Mouse (Mus musculus) hindbrain, embryonic 13.5 days (tissue): Measurements from ENCODE around the gene Vasn. TPM values are rescaled to one million over a fixed set of nuclear protein-coding genes. Genes with fewer than 3 reads are reported as not detected.
A peak's percentile ranks its signal among the peaks of the same experiment; 100 is the strongest.
"Not testable (repeated sequence)": the region's sequence is repeated elsewhere in the genome, so short reads cannot be mapped to it uniquely, and the experiment has no call there.

ENCODE experiments used
- ATAC-seq: fragments of 200-750 bp; cut with Nextera tagmentation; 2 replicates; pipeline ENCODE4 v1.8.0; 2017; ENCODE audit warnings: moderate TSS enrichment; ENCODE audit not compliant: low FRiP score
- H3K27ac ChIP-seq: fragments of 300-500 bp; sonication (generic); 2 replicates; pipeline ENCODE4 v1.5.1; 2015; ENCODE audit warnings: inconsistent platforms, mild to moderate bottlenecking, moderate library complexity
- H3K27me3 ChIP-seq: fragments of 300-500 bp; sonication (generic); 2 replicates; pipeline ENCODE4 v1.6.1; 2015; ENCODE audit warnings: mild to moderate bottlenecking, inconsistent platforms
- H3K36me3 ChIP-seq: fragments of 300-500 bp; sonication (generic); 2 replicates; pipeline ENCODE4 v1.6.1; 2015; ENCODE audit warnings: mild to moderate bottlenecking, inconsistent platforms
- H3K4me1 ChIP-seq: fragments of 300-500 bp; sonication (generic); replicated peaks from 2 replicates; pipeline ENCODE4 v1.6.1; 2015; ENCODE audit warnings: inconsistent platforms
- H3K4me2 ChIP-seq: fragments of 300-500 bp; sonication (generic); 2 replicates; pipeline ENCODE4 v1.6.1; 2015; ENCODE audit warnings: inconsistent platforms, mild to moderate bottlenecking, moderate library complexity
- H3K4me3 ChIP-seq: fragments of 300-500 bp; sonication (generic); 2 replicates; pipeline ENCODE4 v1.5.1; 2015; ENCODE audit warnings: mild to moderate bottlenecking, inconsistent platforms
- H3K9ac ChIP-seq: fragments of 300-500 bp; sonication (generic); 2 replicates; pipeline ENCODE4 v1.6.1; 2015; ENCODE audit warnings: mild to moderate bottlenecking, inconsistent platforms
- H3K9me3 ChIP-seq: fragments of 300-500 bp; sonication (generic); 2 replicates; pipeline ENCODE4 v1.6.1; 2016; ENCODE audit warnings: inconsistent platforms
- WGBS: fragments of 180-500 bp; shearing (Covaris S2); methylation state at CpG from one replicate; pipeline ENCODE4 v1.1.7; 2015; 5-methylcytosine and 5-hydroxymethylcytosine counted together
- polyA plus RNA-seq: library from polyadenylated mRNA; unstranded; fragments of >200 nt; fragmentation: Nextera tagmentation; extraction: Ambion mirVana; gene quantifications from 2 replicates; pipeline ENCODE4 v1.2.1, GENCODE M21; 2015

Gene Vasn
- polyA plus RNA-seq, 1 experiment from 2014 or later = 6.3 TPM

DNA sequence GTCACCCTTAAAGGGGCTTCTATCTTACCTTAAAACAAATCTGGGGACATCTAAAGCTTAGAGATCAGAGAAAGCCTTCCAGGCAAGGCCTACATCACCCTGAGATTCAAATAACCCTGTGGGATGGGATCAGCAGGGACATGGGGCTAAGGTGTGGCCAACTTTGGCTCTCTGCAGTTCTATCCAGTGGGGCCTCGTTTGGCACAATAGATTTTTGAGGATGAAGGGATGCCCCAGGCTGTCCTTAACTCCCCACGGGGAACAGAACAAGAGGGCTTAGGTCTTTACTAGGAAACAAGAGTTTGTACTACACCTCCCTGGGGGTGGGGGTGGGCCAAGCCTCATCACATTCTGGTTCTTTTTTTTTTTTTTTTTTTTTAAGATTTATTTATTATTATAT lies 19.6 kb downstream of the Vasn start:
- Histone ChIP-seq H3K27me3 (no peaks in the 10 kb centered on the region), H3K36me3 (peaks cover 47% of the 10 kb centered on the region), H3K27ac (peak overlapping the region; percentile 40), H3K9ac (0 out of 2 replicates have a peak overlapping the region, but pooled peaks have one; percentile 11), H3K4me2 (no peak overlapping the region), H3K4me3 (no peak overlapping the region), H3K9me3 (no peaks in the 10 kb centered on the region), H3K4me1 (peaks cover 18% of the 10 kb centered on the region)
- 31% methylated on average over 2 of the region's 2 CpGs for WGBS
- ATAC-seq = no peak

- Histone ChIP-seq H3K36me3 (peaks cover 39% of the 10 kb centered on the region), H3K27ac (no peak overlapping the region), H3K9me3 (no peaks in the 10 kb centered on the region), H3K4me1 (peaks cover 9% of the 10 kb centered on the region), H3K4me2 (no peak overlapping the region), H3K9ac (no peak overlapping the region), H3K27me3 (no peaks in the 10 kb centered on the region), H3K4me3 (no peak overlapping the region)
- WGBS = 87% methylated on average over 2 of the region's 2 CpGs
- no peak for ATAC-seq
Measured at GRCm38 (mm10) chr16:4661605-4662004, 21.9 kb downstream of the Vasn start.

DNA sequence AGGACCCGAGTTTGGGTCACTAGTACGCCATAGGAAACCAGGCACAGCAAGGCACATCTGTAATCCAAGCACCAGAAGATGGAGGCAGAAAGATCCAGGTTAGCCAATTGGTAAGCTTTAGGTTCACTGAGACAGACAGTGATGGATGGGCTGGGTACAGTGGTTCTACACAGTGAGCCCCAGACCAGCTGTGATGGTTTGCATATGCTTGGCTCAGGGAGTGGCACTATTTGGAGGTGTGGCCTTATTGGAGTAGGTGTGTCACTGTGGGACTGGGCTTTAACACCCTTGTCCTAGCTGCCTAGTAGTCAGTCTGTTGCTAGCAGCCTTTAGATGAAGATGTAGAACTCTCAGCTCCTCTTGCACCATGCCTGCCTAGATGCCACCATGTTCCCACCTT lies 24.1 kb downstream of the Vasn start:
- WGBS = 92% methylated on average over 2 of the region's 2 CpGs
- Histone ChIP-seq H3K4me1 (peaks cover 6% of the 10 kb centered on the region), H3K4me3 (no peak overlapping the region), H3K9me3 (no peaks in the 10 kb centered on the region), H3K4me2 (no peak overlapping the region), H3K36me3 (peaks cover 58% of the 10 kb centered on the region), H3K9ac (no peak overlapping the region), H3K27ac (no peak overlapping the region), H3K27me3 (no peaks in the 10 kb centered on the region)
- ATAC-seq = no peak

DNA sequence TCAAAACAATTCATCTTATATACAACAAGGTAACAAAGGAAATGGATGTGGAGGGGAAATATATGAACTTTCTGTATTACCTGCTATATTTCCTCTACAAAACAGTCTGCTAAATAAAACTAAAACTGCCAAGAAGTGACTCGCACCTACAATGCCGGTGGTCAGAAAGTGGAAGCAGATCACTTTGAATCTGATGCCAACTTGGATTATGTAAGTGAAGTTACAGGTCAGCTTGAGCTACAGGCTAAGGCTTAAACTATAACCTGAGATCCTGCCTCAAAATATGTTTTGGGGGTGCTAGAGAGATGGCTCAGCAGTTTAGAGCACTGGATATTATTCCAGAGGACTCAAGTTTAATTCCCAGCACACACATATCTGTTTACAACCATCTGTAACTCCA lies 26.0 kb downstream of the Vasn start:
- no peaks in the 10 kb centered on the region for H3K27me3 ChIP-seq
- H3K9me3 ChIP-seq = no peaks in the 10 kb centered on the region
- peaks cover 70% of the 10 kb centered on the region for H3K36me3 ChIP-seq
- no peaks in the 10 kb centered on the region for H3K4me1 ChIP-seq
- 95% methylated on average over 2 of the region's 2 CpGs for WGBS
- H3K4me2 ChIP-seq = no peak overlapping the region
- H3K27ac ChIP-seq = no peak overlapping the region
- ATAC-seq = no peak
- no peak overlapping the region for H3K9ac ChIP-seq
- H3K4me3 ChIP-seq = no peak overlapping the region

- H3K9ac ChIP-seq = no peak overlapping the region
- WGBS = 29% methylated on average over 3 of the region's 3 CpGs
Measured at GRCm38 (mm10) chr16:4667190-4667808, 27.6 kb downstream of the Vasn start.

DNA sequence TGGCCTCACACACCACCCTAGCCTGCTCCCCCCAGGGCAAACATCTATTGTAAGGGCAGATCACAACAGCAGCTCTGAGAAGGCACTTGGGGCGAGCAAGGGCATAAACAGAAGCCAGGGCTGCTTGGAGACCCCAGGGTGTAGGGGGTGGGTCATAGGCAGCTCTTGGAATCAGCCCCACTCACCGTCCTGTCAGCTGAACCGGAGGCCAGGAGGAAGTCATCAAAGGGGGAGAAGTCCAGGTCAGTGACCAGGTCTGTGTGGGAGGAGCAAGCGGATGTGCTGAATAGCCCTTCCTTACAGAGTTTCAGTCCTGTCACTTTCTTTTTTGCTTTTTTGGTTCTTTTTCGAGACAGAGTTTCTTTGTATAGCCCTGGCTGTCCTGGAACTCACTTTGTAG lies 30.6 kb downstream of the Vasn start:
- peaks cover 59% of the 10 kb centered on the region for H3K36me3 ChIP-seq
- no peaks in the 10 kb centered on the region for H3K27me3 ChIP-seq
- no peak overlapping the region for H3K27ac ChIP-seq
- 78% methylated on average over 5 of the region's 5 CpGs for WGBS
- ATAC-seq = no peak
- no peak overlapping the region for H3K4me2 ChIP-seq
- H3K4me3 ChIP-seq = no peak overlapping the region
- H3K9ac ChIP-seq = no peak overlapping the region
- no peaks in the 10 kb centered on the region for H3K9me3 ChIP-seq
- no peaks in the 10 kb centered on the region for H3K4me1 ChIP-seq

More at GRCm38 (mm10) chr16:4667190-4667808, 27.6 kb downstream of the Vasn start:
- no peaks in the 10 kb centered on the region for H3K27me3 ChIP-seq
- H3K4me3 ChIP-seq = no peak overlapping the region
- no peak overlapping the region for H3K4me2 ChIP-seq
- H3K36me3 ChIP-seq = peaks cover 65% of the 10 kb centered on the region
- no peaks in the 10 kb centered on the region for H3K4me1 ChIP-seq
- H3K9me3 ChIP-seq = no peaks in the 10 kb centered on the region
- ATAC-seq = peak; percentile 86
- no peak overlapping the region for H3K27ac ChIP-seq

DNA sequence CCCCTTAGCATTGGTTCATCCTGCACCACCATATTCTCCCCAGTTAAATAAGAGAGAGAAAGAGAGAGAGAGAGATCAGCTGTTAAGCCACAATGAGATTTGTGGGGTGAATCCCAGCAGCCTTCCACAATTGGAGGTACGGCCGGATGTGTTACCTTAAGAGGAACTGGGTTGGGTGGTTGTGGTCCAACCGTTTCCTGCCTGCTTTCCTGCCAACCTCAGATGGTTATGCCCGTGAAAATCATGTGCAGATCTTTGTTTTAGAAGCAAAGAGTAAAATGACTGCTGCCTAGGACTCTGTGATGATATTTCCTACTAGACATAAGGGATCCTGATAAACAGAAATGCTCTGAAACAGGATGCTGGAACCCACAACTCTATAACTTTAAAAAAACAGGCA lies 34.4 kb downstream of the Vasn start:
- WGBS = 79% methylated on average over 4 of the region's 4 CpGs
- H3K9ac ChIP-seq = no peak overlapping the region

GRCm38 (mm10) chr16:4676836-4677235 lies 37.1 kb downstream of the Vasn start:
- Histone ChIP-seq H3K4me2 (no peak overlapping the region), H3K4me1 (peaks cover 16% of the 10 kb centered on the region), H3K4me3 (no peak overlapping the region), H3K27me3 (no peaks in the 10 kb centered on the region), H3K9ac (no peak overlapping the region), H3K27ac (no peak overlapping the region), H3K9me3 (no peaks in the 10 kb centered on the region), H3K36me3 (peaks cover 33% of the 10 kb centered on the region)
- 97% methylated on average over 5 of the region's 5 CpGs for WGBS
- no peak for ATAC-seq

More for the DNA sequence above, 34.4 kb downstream of the Vasn start:
- Histone ChIP-seq H3K4me2 (no peak overlapping the region), H3K4me1 (peaks cover 15% of the 10 kb centered on the region), H3K9me3 (no peaks in the 10 kb centered on the region), H3K36me3 (peaks cover 49% of the 10 kb centered on the region), H3K27me3 (no peaks in the 10 kb centered on the region), H3K27ac (no peak overlapping the region), H3K4me3 (no peak overlapping the region)
- ATAC-seq = no peak

DNA sequence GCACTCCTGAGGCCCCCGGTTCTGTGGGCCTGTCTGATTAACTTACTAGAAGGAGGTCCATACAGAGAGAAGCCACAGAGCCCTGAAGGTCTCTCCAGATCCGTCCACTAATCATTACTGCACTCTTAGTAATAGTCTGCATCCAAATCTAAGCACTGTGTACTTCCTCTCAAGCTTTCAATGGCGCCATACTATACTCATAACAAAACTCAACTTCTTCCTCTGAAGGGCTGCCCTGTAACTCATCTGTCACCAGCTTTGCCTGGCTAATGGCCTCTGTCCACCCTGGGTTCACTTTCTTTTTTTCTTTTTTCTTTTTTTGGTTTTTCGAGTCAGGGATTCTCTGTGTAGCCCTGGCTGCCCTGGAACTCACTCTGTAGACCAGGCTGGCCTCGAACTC lies 38.3 kb downstream of the Vasn start:
- ATAC-seq = no peak
- H3K27ac ChIP-seq = no peak overlapping the region
- WGBS = 82% methylated on average over 5 of the region's 5 CpGs
- H3K4me1 ChIP-seq = peaks cover 20% of the 10 kb centered on the region
- no peaks in the 10 kb centered on the region for H3K27me3 ChIP-seq
- peak overlapping the region; percentile 97; the same call in 1 of the 2 replicates for H3K4me2 ChIP-seq
- H3K9ac ChIP-seq = no peak overlapping the region
- peaks cover 27% of the 10 kb centered on the region for H3K36me3 ChIP-seq
- H3K9me3 ChIP-seq = no peaks in the 10 kb centered on the region
- H3K4me3 ChIP-seq = no peak overlapping the region

DNA sequence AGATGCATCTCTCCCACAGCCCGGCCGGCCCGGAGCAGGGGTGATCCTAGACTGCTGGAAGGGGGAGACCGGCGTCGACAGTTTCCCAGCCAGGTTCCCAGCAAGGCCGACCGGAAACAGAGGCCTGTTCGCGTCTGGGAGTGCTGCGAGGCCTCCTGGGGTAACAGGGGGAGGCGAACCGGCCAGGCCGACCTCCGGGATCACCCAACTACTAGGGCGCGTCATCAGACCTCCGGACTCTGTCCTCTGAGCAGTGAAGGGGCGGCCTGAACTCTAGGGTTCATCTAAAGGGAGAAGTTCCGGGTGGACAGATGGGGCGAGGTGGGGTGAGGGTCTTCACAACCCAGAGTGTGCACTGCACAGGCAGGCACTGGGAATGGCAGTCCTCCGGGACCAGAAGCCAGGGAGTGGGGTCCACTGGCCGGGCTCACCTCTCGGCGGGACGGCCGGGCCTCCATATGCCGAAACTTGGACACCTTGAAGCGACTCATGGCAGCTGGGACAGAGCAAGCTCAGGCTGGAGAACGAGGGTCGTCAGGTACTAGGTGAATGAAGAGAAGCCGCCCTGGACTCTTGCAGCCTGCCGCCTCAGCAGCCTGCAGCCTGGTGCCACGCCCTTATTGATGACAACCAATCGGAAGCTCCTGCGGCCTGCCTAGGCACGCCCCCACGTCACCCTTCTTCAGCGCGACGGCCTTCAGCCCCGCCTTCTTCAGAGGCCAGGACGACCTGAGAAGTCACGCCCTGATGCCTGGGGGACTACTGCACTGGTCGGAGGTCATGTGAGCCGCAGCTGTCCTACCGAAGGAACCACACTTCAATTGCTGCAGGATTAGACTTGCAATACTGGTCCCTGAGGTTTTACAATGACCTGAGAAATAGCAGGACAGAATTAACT lies 39.6 kb downstream of the Vasn start, which contains the start of gene Coro7:
TSS of gene Coro7 (minus strand) at position 657 of the 898 bp plus-strand sequence.
- Histone ChIP-seq H3K27me3 (no peaks in the 10 kb centered on the region), H3K9me3 (no peaks in the 10 kb centered on the region), H3K9ac (peak within 1 kb of the TSS; percentile 84), H3K4me1 (peaks cover 24% of the 10 kb centered on the region), H3K4me2 (peak within 1 kb of the TSS; percentile 97), H3K36me3 (peaks cover 21% of the 10 kb centered on the region), H3K4me3 (peak within 1 kb of the TSS; percentile 65), H3K27ac (peak within 1 kb of the TSS; percentile 48)
- under 1% methylated on average over 47 of the region's 47 CpGs for WGBS
- ATAC-seq = peak; percentile 88

DNA sequence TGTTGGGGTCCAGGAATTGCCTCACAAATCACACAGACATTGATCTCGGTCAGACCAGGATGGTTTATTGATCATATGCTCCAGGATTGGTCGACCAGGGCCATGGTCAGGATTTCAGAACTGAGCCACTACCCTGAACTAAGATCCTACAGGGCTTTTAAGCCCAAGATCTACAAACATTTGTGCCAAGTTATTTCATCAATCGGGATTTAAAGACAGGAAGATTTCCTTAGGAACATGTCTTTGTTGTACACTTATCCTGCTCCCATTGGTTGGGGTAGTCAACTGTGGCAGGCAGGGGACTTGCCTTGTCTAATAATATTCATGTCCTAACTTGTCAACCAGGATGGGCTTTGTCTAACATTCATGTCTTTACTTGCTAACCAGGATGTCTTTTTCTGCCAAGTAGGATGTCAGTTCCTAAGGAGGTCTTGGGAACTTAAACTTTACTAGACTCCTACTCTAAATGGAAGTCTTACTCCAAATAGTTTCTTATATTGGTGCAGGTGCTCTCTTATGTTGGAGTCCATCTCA lies 41.2 kb downstream of the Vasn start:
- not testable (repeated sequence) for H3K27me3 ChIP-seq, ATAC-seq, H3K36me3 ChIP-seq, H3K4me3 ChIP-seq, H3K9ac ChIP-seq, H3K4me2 ChIP-seq, H3K9me3 ChIP-seq, H3K27ac ChIP-seq
- 80% methylated on average over 3 of the region's 3 CpGs for WGBS
- peaks cover 37% of the 10 kb centered on the region for H3K4me1 ChIP-seq

- H3K36me3 ChIP-seq = peaks cover 7% of the 10 kb centered on the region
- H3K4me1 ChIP-seq = peaks cover 36% of the 10 kb centered on the region
- ATAC-seq = no peak
- WGBS = 84% methylated on average over 4 of the region's 4 CpGs
- H3K27me3 ChIP-seq = no peaks in the 10 kb centered on the region
- H3K4me2 ChIP-seq = peak overlapping the region; percentile 93
- peak overlapping the region; percentile 94; the same call in 1 of the 2 replicates for H3K4me3 ChIP-seq
- no peaks in the 10 kb centered on the region for H3K9me3 ChIP-seq
- peak overlapping the region; percentile 78; the same call in 1 of the 2 replicates for H3K27ac ChIP-seq
- no peak overlapping the region for H3K9ac ChIP-seq
Measured at GRCm38 (mm10) chr16:4682628-4683179, 43.0 kb downstream of the Vasn start.
